Mouse (Mus musculus): ENCODE measurements at regions not wholly inside any gene's neighbourhood (a gene's known extent, or its start where the extent isn't known, plus 50 kb on each side); places are given as distances from the start of the nearest gene placed in this dataset.

DNA sequence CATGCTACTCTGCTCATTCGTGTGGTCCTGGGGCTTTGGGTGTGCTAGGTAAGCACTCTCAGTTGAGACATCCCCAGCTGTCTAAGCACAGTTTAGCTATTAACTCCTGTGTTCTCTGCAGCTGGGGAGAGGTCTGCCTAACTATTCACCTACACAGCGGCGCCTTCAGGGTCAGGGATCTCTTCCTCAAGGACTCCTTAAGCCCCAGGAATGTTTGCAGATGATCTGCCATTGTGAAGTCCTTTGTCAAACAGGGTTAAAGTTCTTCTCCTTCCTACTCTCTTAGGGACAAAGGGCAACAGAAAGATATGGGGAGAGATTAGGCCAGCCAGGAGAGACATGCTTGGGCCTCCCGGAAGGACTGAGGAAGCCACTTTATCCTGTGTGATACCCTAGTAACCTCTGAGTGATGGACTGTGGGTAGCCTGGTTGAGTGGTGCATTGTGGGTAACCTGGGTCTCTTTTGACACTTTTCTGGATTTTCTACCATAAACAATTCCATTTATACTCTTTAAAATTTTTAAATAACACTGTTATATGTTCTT lies 51.7 kb upstream of the Podxl start:
- in situ Hi-C loops (cut with MboI, MseI) = loop anchor here in 1 of 2 experiments (5.0 kb wide), 1 partner anchor 73 kb away; no protein-coding TSS in a partner anchor

DNA sequence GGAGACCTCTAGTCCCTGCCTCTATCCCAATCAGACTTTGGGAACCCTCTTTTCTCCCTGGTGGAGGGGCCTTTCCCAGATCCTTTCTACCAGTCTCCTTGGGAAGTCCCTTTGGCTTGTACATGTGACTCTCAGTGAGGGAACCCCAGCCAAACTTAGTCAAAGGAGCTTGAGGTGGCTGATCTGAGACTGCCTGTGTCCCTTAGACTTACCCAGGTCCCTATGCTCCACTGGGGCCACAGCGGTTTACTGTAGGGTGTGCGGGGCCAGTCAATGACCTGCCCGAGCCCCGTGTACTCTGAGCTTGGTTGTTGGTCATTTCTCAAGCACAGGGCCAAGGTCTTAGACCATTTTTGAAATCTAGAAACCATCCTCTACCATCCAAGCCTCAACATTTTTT lies 50.8 kb upstream of the Podxl start:
- in situ Hi-C loops (cut with MboI, MseI) = no loop called here

DNA sequence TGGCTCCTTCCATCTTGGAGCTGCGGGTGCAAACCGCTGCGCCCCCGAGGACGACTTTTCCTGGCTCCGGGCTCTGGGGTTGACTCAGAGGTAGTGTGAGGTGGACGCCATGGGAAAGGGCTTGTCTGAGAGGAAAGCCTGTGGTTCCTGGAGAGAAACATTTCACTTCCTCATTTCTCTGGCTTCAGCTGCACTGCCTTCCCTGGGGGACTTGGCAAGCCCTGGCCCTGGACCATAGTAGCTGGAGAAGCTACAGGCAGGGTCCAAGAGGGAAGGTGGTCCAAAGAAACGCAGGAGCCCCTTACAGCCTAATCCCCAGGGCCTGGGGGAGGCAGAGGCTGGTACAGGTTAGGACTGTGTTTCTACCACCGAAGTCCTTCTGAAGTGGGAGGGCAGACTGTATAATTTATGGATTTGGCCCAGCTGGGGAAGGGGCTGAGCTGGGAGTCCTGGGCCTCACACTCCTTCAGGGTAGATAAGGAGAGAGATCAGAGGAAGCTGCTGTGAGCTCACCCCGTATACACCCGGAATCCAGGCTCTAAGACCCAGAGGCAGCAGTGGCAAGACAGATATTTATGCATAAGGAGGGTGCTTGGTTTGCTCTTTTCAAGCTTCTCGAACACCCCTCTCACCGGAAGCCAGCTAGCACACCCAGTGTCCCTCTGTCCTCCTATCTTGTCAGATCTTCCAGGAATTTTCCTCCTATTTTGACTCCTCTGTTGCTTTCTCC lies 50.0 kb upstream of the Podxl start:
- in situ Hi-C loops (cut with MboI, MseI) = no loop called here

Measured in T-helper 17 cell (primary cell).